Mouse (Mus musculus) MEL (cell line): ENCODE results near the gene Creb3. TPM values are rescaled to one million over a fixed set of nuclear protein-coding genes. Genes with fewer than 3 reads are reported as not detected.
A peak's percentile ranks its signal among the peaks of the same experiment; 100 is the strongest.

ENCODE experiments used
- DNase-seq: peaks from one replicate; pipeline ENCODE4 v3.0.0; 2011; ENCODE audit warnings: low read depth, low spot score
- H3K27ac ChIP-seq: 2 replicates; pipeline ENCODE4 v1.5.1; 2012; ENCODE audit warnings: low read depth, mild to moderate bottlenecking, control low read depth, low read length, moderate library complexity; ENCODE audit not compliant: control insufficient read depth
- H3K27me3 ChIP-seq, 2 experiments: fragments of 150-350 bp in 1 of 2; sonication (generic) in 1 of 2; 2 replicates each; pipeline ENCODE4 v1.6.1; 2012; ENCODE audit warnings: low read length in 2 of 2, mild to moderate bottlenecking in 2 of 2, improper control_type of control experiment in 1 of 2, moderate library complexity in 1 of 2; ENCODE audit not compliant: insufficient read depth in 2 of 2, control insufficient read depth in 1 of 2
- H3K36me3 ChIP-seq, 2 experiments: 2 replicates each; pipeline ENCODE4 v1.6.1; 2012 to 2014; ENCODE audit warnings: low read length in 2 of 2, improper control_type of control experiment in 1 of 2, inconsistent platforms in 1 of 2, mild to moderate bottlenecking in 1 of 2; ENCODE audit not compliant: insufficient read depth in 2 of 2, control insufficient read depth in 1 of 2
- H3K4me1 ChIP-seq, 2 experiments: fragments of 150-350 bp in 1 of 2; sonication (generic) in 1 of 2; 2 replicates each; pipeline ENCODE4 v1.6.1; 2012; ENCODE audit warnings: low read length in 2 of 2, improper control_type of control experiment in 1 of 2, mild to moderate bottlenecking in 1 of 2; ENCODE audit not compliant: insufficient read depth in 2 of 2, control insufficient read depth in 1 of 2
- H3K4me3 ChIP-seq, 2 experiments: fragments of 150-350 bp in 1 of 2; sonication (generic) in 1 of 2; 2 replicates each; pipeline ENCODE4 v1.5.1; 2012; ENCODE audit warnings: low read depth in 2 of 2, low read length in 2 of 2, mild to moderate bottlenecking in 2 of 2, moderate library complexity in 2 of 2, control low read depth in 1 of 2, improper control_type of control experiment in 1 of 2; ENCODE audit not compliant: control insufficient read depth in 1 of 2, insufficient read depth in 1 of 2
- H3K79me2 ChIP-seq: 2 replicates; pipeline ENCODE4 v1.6.1; 2012; ENCODE audit warnings: mild to moderate bottlenecking, low read length, moderate library complexity; ENCODE audit not compliant: control insufficient read depth, poor library complexity, insufficient read depth
- H3K9ac ChIP-seq: 2 replicates; pipeline ENCODE4 v1.6.1; 2012; ENCODE audit warnings: low read depth, mild to moderate bottlenecking, control low read depth, low read length, moderate library complexity; ENCODE audit not compliant: control insufficient read depth, poor library complexity, severe bottlenecking
- H3K9me3 ChIP-seq: fragments of 150-350 bp; sonication (generic); replicated peaks from 2 replicates; pipeline ENCODE4 v1.6.1; 2012; ENCODE audit warnings: mild to moderate bottlenecking, low read length, improper control_type of control experiment, moderate library complexity; ENCODE audit not compliant: insufficient read depth
- BHLHE40 ChIP-seq: IDR thresholded peaks from 2 replicates; pipeline ENCODE4 v1.6.1; 2012; ENCODE audit warnings: low read depth, mild to moderate bottlenecking, inconsistent platforms, low read length, improper control_type of control experiment, borderline replicate concordance
- CHD1 ChIP-seq: IDR thresholded peaks from 2 replicates; pipeline ENCODE4 v1.6.1; 2012; ENCODE audit warnings: low read depth, mild to moderate bottlenecking, inconsistent platforms, low read length, improper control_type of control experiment
- CHD2 ChIP-seq: IDR thresholded peaks from 2 replicates; pipeline ENCODE4 v1.6.1; 2011; ENCODE audit warnings: low read length, improper control_type of control experiment
- E2F4 ChIP-seq: IDR thresholded peaks from 2 replicates; pipeline ENCODE4 v1.6.1; 2011; ENCODE audit warnings: low read depth, low read length, improper control_type of control experiment, borderline replicate concordance
- ETS1 ChIP-seq: IDR thresholded peaks from 2 replicates; pipeline ENCODE4 v1.6.1; 2012; ENCODE audit warnings: low read depth, mild to moderate bottlenecking, inconsistent platforms, low read length, improper control_type of control experiment, moderate library complexity
- HCFC1 ChIP-seq: IDR thresholded peaks from 2 replicates; pipeline ENCODE4 v1.6.1; 2012; ENCODE audit warnings: low read depth, mild to moderate bottlenecking, inconsistent platforms, low read length, improper control_type of control experiment, moderate library complexity
- JUND ChIP-seq: IDR thresholded peaks from 2 replicates; pipeline ENCODE4 v1.6.1; 2011; ENCODE audit warnings: low read depth, mild to moderate bottlenecking, improper control_type of control experiment, low read length
- KAT2A ChIP-seq: conservative IDR thresholded peaks from 2 replicates; pipeline ENCODE4 v1.6.1; 2012; ENCODE audit warnings: low read depth, low read length, improper control_type of control experiment, inconsistent platforms
- MAX ChIP-seq: IDR thresholded peaks from 2 replicates; pipeline ENCODE4 v1.6.1; 2011; ENCODE audit warnings: low read length, improper control_type of control experiment
- MAZ ChIP-seq: IDR thresholded peaks from 2 replicates; pipeline ENCODE4 v1.6.1; 2012; ENCODE audit warnings: low read depth, mild to moderate bottlenecking, inconsistent platforms, low read length, improper control_type of control experiment
- MEF2A ChIP-seq: IDR thresholded peaks from 2 replicates; pipeline ENCODE4 v1.6.1; 2014; ENCODE audit warnings: low read depth, mild to moderate bottlenecking, inconsistent platforms, low read length, improper control_type of control experiment; ENCODE audit not compliant: poor library complexity, insufficient replicate concordance, severe bottlenecking; ENCODE audit errors: extremely low read depth
- MXI1 ChIP-seq: IDR thresholded peaks from 2 replicates; pipeline ENCODE4 v1.6.1; 2011; ENCODE audit warnings: mild to moderate bottlenecking, low read depth, low read length, improper control_type of control experiment
- MYB ChIP-seq: IDR thresholded peaks from 2 replicates; pipeline ENCODE4 v1.6.1; 2011; ENCODE audit warnings: mild to moderate bottlenecking, low read depth, low read length, improper control_type of control experiment
- MYC ChIP-seq: IDR thresholded peaks from 2 replicates; pipeline ENCODE4 v1.6.1; 2011; ENCODE audit warnings: low read depth, mild to moderate bottlenecking, low read length, improper control_type of control experiment, moderate library complexity
- NRF1 ChIP-seq: IDR thresholded peaks from 2 replicates; pipeline ENCODE4 v1.6.1; 2014; ENCODE audit warnings: low read depth, mild to moderate bottlenecking, inconsistent platforms, low read length, improper control_type of control experiment, moderate library complexity; ENCODE audit not compliant: poor library complexity, insufficient read depth, severe bottlenecking
- POLR2AphosphoS5 ChIP-seq: IDR thresholded peaks from 2 replicates; pipeline ENCODE4 v1.6.1; 2012; ENCODE audit warnings: low read depth, borderline replicate concordance, mild to moderate bottlenecking, inconsistent platforms, low read length, moderate library complexity, mixed read lengths
- TAL1 ChIP-seq: IDR thresholded peaks from 2 replicates; pipeline ENCODE4 v1.6.1; 2012; ENCODE audit warnings: mild to moderate bottlenecking, inconsistent platforms, low read length, moderate library complexity, mixed read lengths
- TBP ChIP-seq: IDR thresholded peaks from 2 replicates; pipeline ENCODE4 v1.8.0; 2011; ENCODE audit warnings: low read depth, low read length, improper control_type of control experiment
- UBTF ChIP-seq: IDR thresholded peaks from 2 replicates; pipeline ENCODE4 v1.6.1; 2012; ENCODE audit warnings: low read depth, mild to moderate bottlenecking, inconsistent platforms, low read length, improper control_type of control experiment, moderate library complexity, borderline replicate concordance; ENCODE audit not compliant: insufficient read depth
- USF1 ChIP-seq: IDR thresholded peaks from 2 replicates; pipeline ENCODE4 v1.6.1; 2014; ENCODE audit warnings: low read depth, mild to moderate bottlenecking, inconsistent platforms, low read length, improper control_type of control experiment, moderate library complexity
- ZNF384 ChIP-seq: IDR thresholded peaks from 2 replicates; pipeline ENCODE4 v1.6.1; 2012; ENCODE audit warnings: low read depth, mild to moderate bottlenecking, inconsistent platforms, low read length, improper control_type of control experiment
- polyA plus RNA-seq, 2 experiments: library from polyadenylated mRNA; stranded (reverse) in 1 of 2; unstranded in 1 of 2; fragments of >175 nt in 1 of 2; fragments of >200 nt in 1 of 2; gene quantifications; 2 replicates each; pipeline versions ENCODE4 v1.2.1 to v1.2.4; 2012; ENCODE audit warnings: low replicate concordance in 2 of 2, low read depth in 1 of 2; ENCODE audit not compliant: insufficient read length in 2 of 2, insufficient read depth in 1 of 2, missing spikeins in 1 of 2
- total RNA-seq: library from RNA; depleted of rRNA; stranded (reverse); fragments of 300-350 nt; gene quantifications from 2 replicates; pipeline ENCODE4 v1.2.3, GENCODE M21; 2012

The Creb3 gene
- total and polyA plus RNA-seq, 3 experiments = 17.1 to 21.3 TPM; not detected in 1

GRCm38 (mm10) chr4:43571395-43572045 lies 9.4 kb downstream of the Creb3 start:
- Histone ChIP-seq H3K27ac (no peak overlapping the region), H3K9me3 (no peaks in the 10 kb centered on the region), H3K4me1 (peaks cover 0 to 13% of the 10 kb centered on the region in 2 experiments; a peak in 3 of 4 replicates), H3K36me3 (no peaks in the 10 kb centered on the region; a peak in 2 of 4 replicates), H3K79me2 (peaks cover 2% of the 10 kb centered on the region; the same call in 1 of the 2 replicates), H3K9ac (no peak overlapping the region), H3K27me3 (no peaks in the 10 kb centered on the region)
- peak; percentile 59 for DNase-seq
- TF ChIP-seq ZNF384 = no peak
- TF ChIP-seq BHLHE40 = no peak
- peak; percentile 59; the same call in 1 of the 2 replicates for TF ChIP-seq USF1
- TF ChIP-seq, all 39 proteins: peak for 1
- H3K4me3 ChIP-seq = no peak overlapping the region

DNA sequence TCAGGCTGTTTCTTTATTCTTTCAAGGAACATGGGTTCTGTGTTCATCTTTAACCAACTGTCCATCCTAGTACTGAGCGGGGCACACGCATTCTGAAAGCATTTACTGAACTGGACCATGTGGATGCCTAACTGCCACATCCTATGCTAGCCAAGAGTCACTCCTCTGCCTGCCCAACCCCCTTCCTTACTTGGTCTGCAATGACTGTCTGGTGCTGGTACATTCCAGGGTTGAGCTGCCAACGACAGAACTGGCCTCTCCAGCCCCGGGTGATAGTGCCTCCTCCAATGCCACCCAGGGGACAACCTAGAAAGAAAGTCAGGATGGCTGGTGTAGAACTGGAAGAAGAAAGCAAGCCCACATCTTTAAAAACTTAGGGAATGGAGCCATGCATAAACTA lies 11.4 kb downstream of the Creb3 start:
- Histone ChIP-seq H3K4me3 (no peak overlapping the region), H3K79me2 (peaks cover 15% of the 10 kb centered on the region), H3K27ac (no peak overlapping the region), H3K36me3 (no peaks in the 10 kb centered on the region; a peak in 3 of 4 replicates), H3K4me1 (peaks cover 5 to 21% of the 10 kb centered on the region in 2 experiments), H3K27me3 (no peaks in the 10 kb centered on the region), H3K9me3 (no peaks in the 10 kb centered on the region), H3K9ac (no peak overlapping the region)
- no peak for DNase-seq
- TF ChIP-seq MAX (no peak), MYC (no peak), NRF1 (no peak), JUND (no peak), E2F4 (no peak), POLR2AphosphoS5 (no peak), HCFC1 (no peak), TAL1 (no peak), KAT2A (no peak), MYB (no peak), MAZ (no peak), ETS1 (no peak), CHD2 (no peak), MEF2A (no peak), UBTF (no peak), BHLHE40 (no peak), TBP (no peak), MXI1 (no peak), CHD1 (no peak)
